Mouse (Mus musculus): Measurements from ENCODE around the gene Rad9b.
A peak's percentile ranks its signal among the peaks of the same experiment; 100 is the strongest.

The Rad9b gene

GRCm38 (mm10) chr5:122312942-122313684 is 40.9 kb downstream of the Rad9b start:
- DNase-seq (ENCODE audit: low spot score), result no peak

DNA sequence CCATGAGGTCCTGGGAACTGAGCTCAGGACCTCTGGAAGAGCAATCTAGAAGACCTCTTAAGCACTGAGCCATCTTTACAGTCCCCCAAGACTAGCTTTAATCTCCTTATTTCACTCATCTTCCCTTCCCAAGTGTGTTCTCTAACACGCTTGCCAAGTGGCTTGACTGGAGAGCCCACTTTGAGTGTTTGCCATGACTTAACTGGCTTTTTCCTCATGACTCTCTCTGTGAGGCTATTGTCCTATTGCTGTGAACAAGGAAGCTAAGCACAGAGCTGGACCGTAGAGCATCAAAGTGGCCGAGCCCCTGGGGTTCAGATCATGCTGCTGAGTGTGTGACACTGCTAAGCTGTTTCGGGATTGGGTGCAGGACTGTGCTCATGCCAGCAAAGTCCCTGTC is 41.7 kb downstream of the Rad9b start:
- DNase-seq (ENCODE audit: low spot score), result no peak

DNA sequence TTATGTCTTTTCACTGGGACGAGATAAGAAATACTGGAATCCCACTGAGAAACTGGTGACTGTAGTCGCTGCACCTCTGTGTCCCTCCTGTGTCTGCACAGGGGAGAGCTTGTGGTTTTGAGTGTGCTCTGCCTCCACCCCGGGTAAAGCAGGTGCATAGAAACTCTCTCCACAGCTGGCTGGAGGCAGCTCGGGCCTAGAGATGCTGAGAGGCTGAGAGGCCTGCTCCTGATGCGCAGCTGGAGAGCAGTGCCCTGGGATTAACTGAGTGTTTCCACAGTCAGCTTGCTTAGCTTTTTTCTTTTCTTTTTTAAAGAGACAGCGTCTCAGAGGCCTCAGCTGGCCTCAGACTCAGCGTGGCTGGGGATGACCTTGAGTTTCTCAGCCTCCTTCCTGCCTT is 42.3 kb downstream of the Rad9b start:
- DNase-seq (ENCODE audit: low spot score), result no peak

GRCm38 (mm10) chr5:122310699-122311098 is 43.3 kb downstream of the Rad9b start:
- no peak for DNase-seq (ENCODE audit: low spot score)

DNA sequence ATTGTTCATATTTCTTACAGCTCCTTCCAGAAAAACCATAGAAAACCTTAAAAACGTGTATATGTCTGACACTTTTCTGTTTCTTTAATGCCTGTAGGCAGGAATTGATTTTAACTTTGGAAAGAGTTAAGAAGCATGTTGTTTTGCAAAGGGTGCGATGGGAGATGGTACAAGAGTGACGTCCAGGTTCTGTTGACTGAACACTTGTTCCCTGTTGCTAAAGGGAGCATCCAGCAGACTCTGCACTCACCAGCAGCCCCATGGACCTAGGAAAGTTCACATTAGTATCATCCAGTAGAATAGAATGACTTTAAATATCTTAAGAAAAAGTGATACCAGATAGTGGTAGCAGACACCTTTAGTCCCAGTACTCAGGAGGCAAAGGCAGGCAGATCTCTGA is 47.5 kb downstream of the Rad9b start:
- no peak for DNase-seq (ENCODE audit: low spot score)

GRCm38 (mm10) chr5:122305472-122305871 is 48.6 kb downstream of the Rad9b start:
- DNase-seq (ENCODE audit: low spot score), result peak; percentile 42

DNA sequence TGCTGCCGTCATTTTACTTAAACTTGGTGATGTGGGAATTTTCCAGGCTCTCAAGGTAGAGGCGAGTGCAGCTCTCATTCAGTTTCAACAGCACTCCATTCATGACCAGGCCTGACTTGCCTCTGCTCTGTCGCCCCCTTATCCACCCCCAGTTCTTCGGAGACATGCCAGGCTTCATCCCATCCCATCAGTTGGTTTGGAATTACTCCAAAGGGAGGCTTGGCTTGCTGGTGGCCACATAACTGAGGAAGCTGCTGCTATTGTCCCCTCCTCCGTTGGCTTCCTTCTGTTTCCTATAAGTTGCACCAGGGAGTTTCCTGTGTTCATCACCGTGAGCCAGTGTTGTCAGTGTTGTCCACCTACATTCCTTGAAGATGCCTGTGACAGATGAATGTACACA is 49.5 kb downstream of the Rad9b start:
- DNase-seq (ENCODE audit: low spot score), result no peak

DNA sequence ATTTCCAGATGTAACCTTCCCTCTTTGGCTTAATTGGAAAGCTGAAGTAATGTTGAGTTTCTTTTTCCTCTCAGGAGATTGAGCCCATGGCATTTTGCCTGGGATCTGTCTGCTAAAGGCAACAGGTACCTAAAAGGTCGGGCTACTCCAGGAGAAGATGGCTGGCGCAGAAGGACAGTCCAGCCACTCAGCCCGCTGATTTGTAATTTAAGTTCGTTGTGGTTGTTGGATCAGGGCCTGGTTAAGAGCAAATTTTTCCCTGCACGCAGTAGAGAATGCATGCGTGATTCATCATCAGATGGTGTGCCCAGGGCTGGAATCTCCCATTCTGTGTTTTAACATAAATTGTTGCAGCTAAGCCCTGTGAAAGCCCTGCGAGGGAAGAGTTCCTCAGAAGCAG is 50.1 kb downstream of the Rad9b start:
- DNase-seq (ENCODE audit: low spot score), result no peak

DNA sequence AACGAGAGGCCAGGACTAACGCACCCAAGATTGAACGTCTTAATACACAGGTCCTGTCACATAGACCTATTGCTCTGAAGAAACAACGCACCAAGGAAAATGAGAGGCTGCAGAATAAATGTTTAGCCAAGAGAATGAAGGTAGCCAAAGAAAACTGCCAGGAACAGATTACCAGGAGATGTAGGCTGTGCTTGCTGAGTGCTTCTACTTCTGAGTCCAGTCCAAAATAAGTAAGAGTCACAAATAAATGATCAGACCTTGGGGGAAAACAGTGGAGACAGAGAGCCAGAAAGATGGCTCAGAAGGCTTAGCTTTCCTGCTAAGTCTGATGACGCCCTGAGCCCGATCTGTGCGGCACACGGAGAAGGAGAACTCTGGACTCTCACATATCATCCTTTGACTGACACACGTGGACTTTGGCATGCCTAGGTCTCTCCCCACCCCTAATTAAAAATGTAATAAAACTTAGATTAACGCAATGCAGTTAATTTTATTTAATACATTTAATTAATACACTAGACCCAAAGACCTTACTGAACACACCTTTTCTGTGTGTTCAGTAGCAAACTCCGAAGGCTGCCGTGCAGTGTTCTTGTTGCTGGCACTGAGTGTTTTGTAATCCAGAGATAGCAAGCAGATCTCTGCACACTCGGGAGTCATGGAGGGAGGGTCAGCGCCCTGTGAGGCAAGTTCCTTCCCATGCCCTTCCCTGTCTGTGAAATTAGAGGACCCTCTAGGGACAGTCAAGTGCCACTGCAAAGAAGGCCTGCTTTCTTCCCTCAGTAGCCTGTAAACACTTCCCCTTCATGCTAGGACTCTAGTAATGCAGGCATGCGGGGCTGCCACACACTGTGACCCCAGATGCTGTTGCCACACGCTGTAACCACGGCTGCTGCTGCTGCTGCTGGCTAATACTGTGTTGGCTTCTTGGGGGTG is 51.0 kb downstream of the Rad9b start:
- DNase-seq (ENCODE audit: low spot score), result peak; percentile 65

DNA sequence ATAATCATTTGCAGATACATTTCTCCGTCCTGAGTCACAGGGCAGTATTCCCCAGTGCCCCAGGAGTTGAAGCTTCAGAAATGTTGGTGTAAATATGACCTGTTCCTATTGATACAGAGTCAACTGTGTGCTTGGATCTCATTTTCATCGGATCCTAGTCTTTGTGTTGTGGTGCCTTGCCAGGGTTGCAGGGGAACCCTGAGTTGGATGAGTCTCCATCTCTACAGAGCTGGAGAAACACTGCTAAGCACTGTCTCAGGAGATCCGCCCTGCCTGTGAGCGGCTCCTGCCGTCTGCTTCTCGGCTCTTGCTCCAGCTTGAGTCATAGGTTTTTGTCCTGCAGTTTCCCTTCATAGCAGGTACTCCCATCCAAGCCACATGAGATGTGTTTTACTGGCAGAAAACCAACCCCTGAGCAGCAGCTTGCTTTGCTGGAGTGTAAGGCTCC is 53.9 kb downstream of the Rad9b start:
- DNase-seq (ENCODE audit: low spot score), result no peak

- no peak for DNase-seq (ENCODE audit: low spot score)
Observed at GRCm38 (mm10) chr5:122295113-122295935, 58.7 kb downstream of the Rad9b start.

GRCm38 (mm10) chr5:122294219-122294735 is 59.8 kb downstream of the Rad9b start:
- no peak for DNase-seq (ENCODE audit: low spot score)

DNA sequence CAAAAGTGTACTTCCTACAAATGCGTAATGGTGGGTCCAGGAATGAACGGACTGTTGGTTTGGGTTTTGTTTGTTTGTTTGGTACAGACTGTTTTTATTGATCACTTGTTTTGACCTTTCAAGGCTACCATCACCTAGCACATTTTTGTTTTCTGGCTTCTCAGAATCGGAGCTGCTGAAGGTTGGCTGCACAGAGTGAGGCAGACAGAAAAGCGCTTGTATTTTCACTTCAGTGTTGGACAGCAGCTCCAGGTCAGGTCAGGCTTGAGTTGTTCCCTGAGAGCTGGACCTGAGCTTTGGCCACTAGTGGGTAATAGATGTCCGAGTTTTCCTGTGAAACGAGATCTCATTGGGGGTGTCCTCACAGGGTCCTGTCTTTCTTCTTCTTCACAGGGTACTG is 60.9 kb downstream of the Rad9b start:
- DNase-seq (ENCODE audit: low spot score), result no peak

GRCm38 (mm10) chr5:122291553-122292339 is 62.3 kb downstream of the Rad9b start:
- DNase-seq (ENCODE audit: low spot score), result no peak

DNA sequence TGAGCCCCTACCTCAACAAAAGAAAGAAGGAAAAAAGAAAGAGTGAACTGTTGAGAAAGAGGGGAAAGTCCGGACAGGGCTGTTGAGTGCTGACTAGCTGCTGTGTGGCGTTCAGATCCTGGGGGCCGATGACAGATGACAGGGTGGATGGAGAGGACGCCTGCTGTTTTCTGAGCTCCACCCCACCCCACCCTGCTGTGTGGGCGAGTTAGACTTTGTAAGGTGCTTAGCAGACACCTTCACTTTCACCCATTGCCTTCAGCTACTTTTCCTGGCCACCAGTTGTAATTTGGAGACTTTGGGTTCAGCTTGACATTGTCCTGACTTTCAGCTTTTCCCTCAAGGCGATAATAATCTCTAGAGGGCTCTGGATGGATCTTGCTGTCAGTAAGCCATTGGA is 62.9 kb downstream of the Rad9b start:
- DNase-seq (ENCODE audit: low spot score), result no peak

- DNase-seq (ENCODE audit: low spot score), result no peak
Observed at GRCm38 (mm10) chr5:122288147-122288811, 65.8 kb downstream of the Rad9b start.

DNA sequence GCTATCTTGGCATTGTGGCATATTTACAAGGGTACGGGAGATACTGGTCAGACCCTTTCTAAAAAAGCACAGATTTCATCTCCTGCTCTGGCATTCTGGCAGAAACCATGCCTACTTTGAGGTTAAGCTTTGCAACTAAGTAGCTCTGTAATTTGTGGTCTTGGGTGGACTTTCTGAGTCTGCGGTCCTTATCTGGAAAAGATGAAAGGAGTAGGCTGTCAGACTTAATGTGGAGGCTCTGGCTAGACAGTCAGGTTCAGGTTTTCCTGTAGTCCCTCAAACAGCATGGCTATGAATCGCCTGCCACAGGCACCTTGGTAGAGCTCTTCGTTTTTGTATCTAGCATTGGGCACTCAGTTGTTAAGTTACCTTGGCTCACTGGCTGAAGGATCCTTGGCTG is 67.0 kb downstream of the Rad9b start:
- no peak for DNase-seq (ENCODE audit: low spot score)

DNA sequence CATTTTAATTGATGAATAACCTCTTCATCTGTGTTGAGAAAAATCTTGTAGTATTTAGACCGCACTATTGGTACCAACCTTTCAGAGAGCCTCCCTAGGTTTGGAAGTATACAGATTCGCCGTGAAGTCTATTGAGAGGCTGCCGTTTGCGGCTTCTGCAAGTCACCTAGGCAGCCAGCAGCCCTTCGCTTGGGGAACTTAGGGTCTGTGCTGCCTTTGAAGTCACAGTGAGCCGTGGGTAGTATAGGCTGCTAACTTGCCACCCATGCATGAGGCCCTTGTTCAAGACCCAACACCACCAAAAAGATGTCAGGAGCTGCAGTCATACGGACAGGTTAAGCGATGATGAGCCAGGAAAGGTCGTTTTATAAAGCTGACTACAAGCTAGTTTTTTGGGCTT is 67.8 kb downstream of the Rad9b start:
- DNase-seq (ENCODE audit: low spot score), result no peak

GRCm38 (mm10) chr5:122285767-122286150 is 68.3 kb downstream of the Rad9b start:
- no peak for DNase-seq (ENCODE audit: low spot score)

- peak; percentile 57 for DNase-seq (ENCODE audit: low spot score)
Observed at GRCm38 (mm10) chr5:122285029-122285766, 68.8 kb downstream of the Rad9b start.
